Mouse (Mus musculus): ENCODE measurements around the gene Slc29a3. TPM values are rescaled to one million over a fixed set of nuclear protein-coding genes. Genes with fewer than 3 reads are reported as not detected.
"Not testable (repeated sequence)": the region's sequence is repeated elsewhere in the genome, so short reads cannot be mapped to it uniquely, and the experiment has no call there.

Slc29a3 gene
- polyA plus RNA-seq, 1 experiment: 8.5 TPM

- TF ChIP-seq POLR2A (IDR thresholded peaks at IDR 0.05; ENCODE audit: extremely low read depth, insufficient read depth, low read length) (no peak), CTCF (IDR thresholded peaks at IDR 0.05; ENCODE audit: extremely low read depth, insufficient read depth, low read length) (no peak)
- H3K27ac ChIP-seq (ENCODE audit: insufficient read depth, low read length): no peak overlapping the region
- no peaks in the 10 kb centered on the region for H3K4me1 ChIP-seq (ENCODE audit: control insufficient read depth, insufficient read depth, low read length)
- no peak overlapping the region for H3K4me3 ChIP-seq (ENCODE audit: insufficient read depth, low read length)
These were observed 34.1 kb downstream of the Slc29a3 start for GRCm38 (mm10) chr10:60718491-60718890.

- TF ChIP-seq POLR2A (IDR thresholded peaks at IDR 0.05; ENCODE audit: extremely low read depth, insufficient read depth, low read length) (no peak), CTCF (IDR thresholded peaks at IDR 0.05; ENCODE audit: extremely low read depth, insufficient read depth, low read length) (no peak)
These were observed 36.1 kb downstream of the Slc29a3 start for GRCm38 (mm10) chr10:60716449-60716848.

DNA sequence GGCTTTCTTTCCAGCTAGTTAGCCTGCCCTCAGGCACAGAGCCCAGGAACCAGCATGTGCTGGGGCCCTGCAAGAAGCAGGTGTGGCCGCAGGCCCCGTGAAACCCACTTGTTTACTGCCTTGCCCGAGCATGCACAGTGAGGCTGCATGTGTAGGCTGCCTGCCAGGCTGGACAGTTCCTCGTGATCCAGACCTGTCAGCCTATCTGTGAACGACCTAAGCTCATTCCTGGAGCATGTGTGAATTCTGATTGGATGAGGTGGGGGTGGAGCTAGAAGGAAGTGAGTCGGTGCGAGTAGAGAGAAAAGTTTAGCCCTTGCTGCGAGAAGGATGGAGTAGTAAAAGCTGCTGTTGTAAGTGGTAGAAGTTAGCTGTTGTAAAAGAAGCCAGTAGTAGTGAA is 40.3 kb downstream of the Slc29a3 start:
- H3K27ac ChIP-seq (ENCODE audit: insufficient read depth, low read length); H3K4me3 ChIP-seq (ENCODE audit: insufficient read depth, low read length); H3K4me1 ChIP-seq (ENCODE audit: control insufficient read depth, insufficient read depth, low read length): not testable (repeated sequence)

More at GRCm38 (mm10) chr10:60716449-60716848, 36.1 kb downstream of the Slc29a3 start:
- H3K4me1 ChIP-seq (ENCODE audit: control insufficient read depth, insufficient read depth, low read length): no peaks in the 10 kb centered on the region
- no peak overlapping the region for H3K27ac ChIP-seq (ENCODE audit: insufficient read depth, low read length)
- H3K4me3 ChIP-seq (ENCODE audit: insufficient read depth, low read length): no peak overlapping the region

GRCm38 (mm10) chr10:60708837-60709236 is 43.8 kb downstream of the Slc29a3 start:
- Histone ChIP-seq H3K4me1 (ENCODE audit: control insufficient read depth, insufficient read depth, low read length) (no peaks in the 10 kb centered on the region), H3K4me3 (ENCODE audit: insufficient read depth, low read length) (no peak overlapping the region), H3K27ac (ENCODE audit: insufficient read depth, low read length) (no peak overlapping the region)
- TF ChIP-seq CTCF (IDR thresholded peaks at IDR 0.05; ENCODE audit: extremely low read depth, insufficient read depth, low read length) (no peak), POLR2A (IDR thresholded peaks at IDR 0.05; ENCODE audit: extremely low read depth, insufficient read depth, low read length) (no peak)

DNA sequence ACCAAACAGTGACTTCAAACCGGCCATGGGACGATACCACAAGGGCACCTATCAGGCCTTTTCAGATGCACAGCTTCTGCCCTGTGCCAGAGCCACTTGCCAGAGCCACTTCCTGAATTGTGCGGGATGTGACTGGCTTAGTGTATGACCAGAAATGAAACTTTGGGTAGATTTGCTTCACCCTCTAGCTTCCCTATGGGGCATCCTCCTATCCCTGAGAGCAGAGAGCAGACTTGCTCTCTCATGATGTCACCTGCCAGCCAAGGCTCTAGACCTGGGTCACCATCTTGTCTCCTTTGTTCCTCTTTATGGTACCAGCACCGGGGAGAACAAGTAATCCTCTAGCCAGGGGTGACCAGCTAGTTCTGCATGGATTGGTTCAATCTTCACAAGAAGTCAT is 46.3 kb downstream of the Slc29a3 start:
- no peak for TF ChIP-seq CTCF (IDR thresholded peaks at IDR 0.05; ENCODE audit: extremely low read depth, insufficient read depth, low read length)
- no peak for TF ChIP-seq POLR2A (IDR thresholded peaks at IDR 0.05; ENCODE audit: extremely low read depth, insufficient read depth, low read length)
- no peak overlapping the region for H3K27ac ChIP-seq (ENCODE audit: insufficient read depth, low read length)
- no peak overlapping the region for H3K4me3 ChIP-seq (ENCODE audit: insufficient read depth, low read length)
- no peaks in the 10 kb centered on the region for H3K4me1 ChIP-seq (ENCODE audit: control insufficient read depth, insufficient read depth, low read length)

DNA sequence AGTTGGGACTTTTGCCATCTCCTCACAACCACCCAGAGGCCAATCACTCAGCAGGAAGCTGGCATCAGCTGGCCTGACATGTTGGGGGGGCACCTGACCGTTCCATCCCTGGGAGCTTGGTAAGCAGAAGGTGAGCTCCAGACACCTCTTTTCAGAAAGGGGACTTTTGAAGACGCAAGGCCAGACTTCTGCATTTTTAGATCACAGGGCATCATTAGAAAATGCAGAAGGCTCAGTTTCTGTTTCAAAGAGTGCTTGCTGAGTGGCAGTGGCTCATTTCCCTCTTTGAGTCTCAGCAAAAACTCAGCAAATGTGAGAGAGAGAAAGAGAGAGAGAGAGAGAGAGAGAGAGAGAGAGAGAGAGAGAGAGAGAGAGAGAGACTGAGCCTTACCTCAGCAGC is 47.5 kb downstream of the Slc29a3 start:
- Histone ChIP-seq H3K4me1 (ENCODE audit: control insufficient read depth, insufficient read depth, low read length) (no peaks in the 10 kb centered on the region), H3K27ac (ENCODE audit: insufficient read depth, low read length) (no peak overlapping the region), H3K4me3 (ENCODE audit: insufficient read depth, low read length) (no peak overlapping the region)
- TF ChIP-seq POLR2A (IDR thresholded peaks at IDR 0.05; ENCODE audit: extremely low read depth, insufficient read depth, low read length) (no peak), CTCF (IDR thresholded peaks at IDR 0.05; ENCODE audit: extremely low read depth, insufficient read depth, low read length) (no peak)

GRCm38 (mm10) chr10:60697775-60698174 is 54.8 kb downstream of the Slc29a3 start:
- Histone ChIP-seq H3K27ac (ENCODE audit: insufficient read depth, low read length) (no peak overlapping the region), H3K4me1 (ENCODE audit: control insufficient read depth, insufficient read depth, low read length) (no peaks in the 10 kb centered on the region), H3K4me3 (ENCODE audit: insufficient read depth, low read length) (no peak overlapping the region)
- TF ChIP-seq CTCF (IDR thresholded peaks at IDR 0.05; ENCODE audit: extremely low read depth, insufficient read depth, low read length): no peak
- no peak for TF ChIP-seq POLR2A (IDR thresholded peaks at IDR 0.05; ENCODE audit: extremely low read depth, insufficient read depth, low read length)

- TF ChIP-seq POLR2A (IDR thresholded peaks at IDR 0.05; ENCODE audit: extremely low read depth, insufficient read depth, low read length) (no peak), CTCF (IDR thresholded peaks at IDR 0.05; ENCODE audit: extremely low read depth, insufficient read depth, low read length) (peak; percentile 96)
- no peak overlapping the region for H3K27ac ChIP-seq (ENCODE audit: insufficient read depth, low read length)
- H3K4me1 ChIP-seq (ENCODE audit: control insufficient read depth, insufficient read depth, low read length): no peaks in the 10 kb centered on the region
- H3K4me3 ChIP-seq (ENCODE audit: insufficient read depth, low read length): no peak overlapping the region
These were observed 55.6 kb downstream of the Slc29a3 start for GRCm38 (mm10) chr10:60696975-60697374.

- no peaks in the 10 kb centered on the region for H3K4me1 ChIP-seq (ENCODE audit: control insufficient read depth, insufficient read depth, low read length)
- H3K27ac ChIP-seq (ENCODE audit: insufficient read depth, low read length): no peak within 1 kb of the TSS
- no peak within 1 kb of the TSS for H3K4me3 ChIP-seq (ENCODE audit: insufficient read depth, low read length)
- TF ChIP-seq CTCF (IDR thresholded peaks at IDR 0.05; ENCODE audit: extremely low read depth, insufficient read depth, low read length) (no peak), POLR2A (IDR thresholded peaks at IDR 0.05; ENCODE audit: extremely low read depth, insufficient read depth, low read length) (no peak)
These were observed 56.2 kb downstream of the Slc29a3 start, which contains the start of gene Cdh23 for GRCm38 (mm10) chr10:60696390-60696789. Gene Cdh23, minus strand, starts transcription at chr10:60696490.

DNA sequence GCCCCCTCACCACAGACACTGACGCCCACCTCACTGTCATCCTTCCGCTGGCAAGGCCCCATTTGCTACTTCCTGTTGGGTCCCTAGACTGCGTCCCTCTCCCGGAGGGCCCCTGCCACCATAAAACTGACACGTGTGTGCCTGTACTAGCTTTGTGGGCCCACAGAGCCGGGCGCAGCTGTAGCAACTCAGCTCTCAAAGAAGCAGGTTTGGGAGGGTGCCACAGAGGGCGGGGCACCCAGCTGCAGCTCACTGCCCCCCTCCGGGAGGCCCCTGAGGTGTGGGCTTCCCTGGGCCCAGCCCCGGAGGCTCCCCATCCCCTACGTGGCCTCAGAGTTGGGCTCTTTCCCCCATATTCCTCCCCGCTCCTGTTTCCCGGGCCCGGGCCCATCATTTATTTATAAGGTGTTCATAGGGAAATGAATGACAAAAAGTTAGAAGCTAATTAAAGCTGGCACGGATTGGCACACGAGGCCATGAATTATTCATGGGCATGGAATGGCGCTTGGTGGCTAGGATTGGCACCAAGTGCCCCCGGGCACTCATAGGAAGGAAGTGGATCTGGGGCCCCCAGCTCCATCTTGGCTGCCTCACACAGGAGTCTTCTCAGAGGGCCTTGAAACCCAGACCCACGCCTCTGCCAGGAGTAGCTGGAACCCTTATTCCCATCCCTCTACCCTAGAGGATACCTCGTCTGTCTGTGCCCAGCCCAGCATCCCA is 60.8 kb downstream of the Slc29a3 start:
- TF ChIP-seq CTCF (IDR thresholded peaks at IDR 0.05; ENCODE audit: extremely low read depth, insufficient read depth, low read length) (no peak), POLR2A (IDR thresholded peaks at IDR 0.05; ENCODE audit: extremely low read depth, insufficient read depth, low read length) (no peak)
- no peak overlapping the region for H3K27ac ChIP-seq (ENCODE audit: insufficient read depth, low read length)
- H3K4me1 ChIP-seq (ENCODE audit: control insufficient read depth, insufficient read depth, low read length): no peaks in the 10 kb centered on the region
- H3K4me3 ChIP-seq (ENCODE audit: insufficient read depth, low read length): no peak overlapping the region

All from cortical plate, adult 2 months (tissue).